Mouse (Mus musculus): ENCODE results near the gene Tacc2. TPM values are rescaled to one million over a fixed set of nuclear protein-coding genes. Genes with fewer than 3 reads are reported as not detected.
"Not testable (repeated sequence)": the region's sequence is repeated elsewhere in the genome, so short reads cannot be mapped to it uniquely, and the experiment has no call there.

Tacc2 gene
- total and polyA plus RNA-seq, 2 experiments, result 10.0 to 14.3 TPM

GRCm38 (mm10) chr7:130590081-130590828, 13.0 kb downstream of the Tacc2 start:
- no peaks in the 10 kb centered on the region for H3K36me3 ChIP-seq (ENCODE audit: control insufficient read depth, insufficient read depth, low read length)
- H3K79me2 ChIP-seq (ENCODE audit: control insufficient read depth, insufficient read depth, low read length), result no peaks in the 10 kb centered on the region
- 85% methylated on average over 13 of the region's 13 CpGs for WGBS
- no peaks in the 10 kb centered on the region for H3K27me3 ChIP-seq (ENCODE audit: control insufficient read depth, insufficient read depth, low read length)
- no peak overlapping the region for H3K27ac ChIP-seq (replicated peaks; ENCODE audit: insufficient read depth, low read depth, low read length)
- TF ChIP-seq POLR2A (IDR thresholded peaks at IDR 0.05; ENCODE audit: extremely low read depth, insufficient read depth, low read length), result no peak
- TF ChIP-seq CTCF (IDR thresholded peaks at IDR 0.05; ENCODE audit: low read depth, low read length), result no peak
- no peak overlapping the region for H3K4me3 ChIP-seq (ENCODE audit: insufficient read depth, low read depth, low read length)
- H3K4me1 ChIP-seq (ENCODE audit: control insufficient read depth, insufficient read depth, low read length), result peaks cover 4% of the 10 kb centered on the region
- DNase-seq (ENCODE audit: extremely low read depth, low read depth, low spot score), result no peak
- no peak overlapping the region for H3K9ac ChIP-seq (ENCODE audit: low read depth, low read length)

DNA sequence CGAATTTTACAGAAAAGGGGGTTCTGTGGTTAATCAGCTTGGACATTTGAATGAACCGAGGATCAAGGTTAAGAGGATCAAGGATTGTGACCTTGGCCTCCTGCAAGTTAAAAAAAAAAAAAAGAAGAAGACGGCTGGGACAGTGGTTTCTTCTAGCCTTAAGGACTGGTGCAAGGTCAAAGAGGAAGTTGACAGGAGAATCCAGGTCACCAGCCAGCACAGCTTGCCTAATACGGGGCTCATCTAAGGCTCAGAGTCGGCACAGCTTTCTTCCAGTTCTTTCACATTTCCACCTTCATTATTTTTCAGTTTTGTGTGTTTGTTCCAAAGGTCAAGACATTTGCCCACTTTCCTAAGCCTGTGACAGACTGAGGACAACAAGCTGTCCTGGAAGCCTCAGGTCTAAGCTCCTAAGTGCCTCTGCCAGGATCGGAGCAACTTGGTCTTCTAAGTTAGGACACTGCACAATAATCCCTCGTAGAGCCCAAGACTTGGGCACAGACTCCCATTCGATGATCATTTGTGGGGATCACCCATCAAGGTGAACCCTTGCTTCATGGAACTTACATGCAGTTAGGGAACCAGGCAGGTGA, 13.7 kb downstream of the Tacc2 start:
- 40% methylated on average over 8 of the region's 8 CpGs for WGBS
- H3K4me3 ChIP-seq (ENCODE audit: insufficient read depth, low read depth, low read length), result no peak overlapping the region
- H3K4me1 ChIP-seq (ENCODE audit: control insufficient read depth, insufficient read depth, low read length), result peaks cover 4% of the 10 kb centered on the region
- no peak overlapping the region; the same call in 1 of the 2 replicates for H3K9ac ChIP-seq (ENCODE audit: low read depth, low read length)
- no peaks in the 10 kb centered on the region for H3K79me2 ChIP-seq (ENCODE audit: control insufficient read depth, insufficient read depth, low read length)
- no peaks in the 10 kb centered on the region for H3K27me3 ChIP-seq (ENCODE audit: control insufficient read depth, insufficient read depth, low read length)
- H3K36me3 ChIP-seq (ENCODE audit: control insufficient read depth, insufficient read depth, low read length), result no peaks in the 10 kb centered on the region
- peak; percentile 50 for DNase-seq (ENCODE audit: extremely low read depth, low read depth, low spot score)
- TF ChIP-seq POLR2A (IDR thresholded peaks at IDR 0.05; ENCODE audit: extremely low read depth, insufficient read depth, low read length) (no peak), CTCF (IDR thresholded peaks at IDR 0.05; ENCODE audit: low read depth, low read length) (no peak)
- peak overlapping the region; percentile 81 for H3K27ac ChIP-seq (replicated peaks; ENCODE audit: insufficient read depth, low read depth, low read length)

GRCm38 (mm10) chr7:130592975-130593374, 15.7 kb downstream of the Tacc2 start:
- not testable (repeated sequence) for H3K4me3 ChIP-seq (ENCODE audit: insufficient read depth, low read depth, low read length); H3K36me3 ChIP-seq (ENCODE audit: control insufficient read depth, insufficient read depth, low read length); H3K27me3 ChIP-seq (ENCODE audit: control insufficient read depth, insufficient read depth, low read length); H3K79me2 ChIP-seq (ENCODE audit: control insufficient read depth, insufficient read depth, low read length); H3K27ac ChIP-seq (replicated peaks; ENCODE audit: insufficient read depth, low read depth, low read length); H3K4me1 ChIP-seq (ENCODE audit: control insufficient read depth, insufficient read depth, low read length); H3K9ac ChIP-seq (ENCODE audit: low read depth, low read length); DNase-seq (ENCODE audit: extremely low read depth, low read depth, low spot score)
- WGBS, result no CpG with 5 or more reads among the region's 11 CpGs

- 36% methylated on average over 9 of the region's 11 CpGs for WGBS
- not testable (repeated sequence) for H3K36me3 ChIP-seq (ENCODE audit: control insufficient read depth, insufficient read depth, low read length); H3K4me1 ChIP-seq (ENCODE audit: control insufficient read depth, insufficient read depth, low read length); H3K27me3 ChIP-seq (ENCODE audit: control insufficient read depth, insufficient read depth, low read length); H3K9ac ChIP-seq (ENCODE audit: low read depth, low read length); H3K4me3 ChIP-seq (ENCODE audit: insufficient read depth, low read depth, low read length)
- peaks cover 15% of the 10 kb centered on the region; the same call in 1 of the 2 replicates for H3K79me2 ChIP-seq (ENCODE audit: control insufficient read depth, insufficient read depth, low read length)
- H3K27ac ChIP-seq (replicated peaks; ENCODE audit: insufficient read depth, low read depth, low read length), result peak overlapping the region; percentile 50; the same call in 1 of the 2 replicates
- peak; percentile 54 for DNase-seq (ENCODE audit: extremely low read depth, low read depth, low spot score)
Observed at GRCm38 (mm10) chr7:130593375-130594239, 16.4 kb downstream of the Tacc2 start.

DNA sequence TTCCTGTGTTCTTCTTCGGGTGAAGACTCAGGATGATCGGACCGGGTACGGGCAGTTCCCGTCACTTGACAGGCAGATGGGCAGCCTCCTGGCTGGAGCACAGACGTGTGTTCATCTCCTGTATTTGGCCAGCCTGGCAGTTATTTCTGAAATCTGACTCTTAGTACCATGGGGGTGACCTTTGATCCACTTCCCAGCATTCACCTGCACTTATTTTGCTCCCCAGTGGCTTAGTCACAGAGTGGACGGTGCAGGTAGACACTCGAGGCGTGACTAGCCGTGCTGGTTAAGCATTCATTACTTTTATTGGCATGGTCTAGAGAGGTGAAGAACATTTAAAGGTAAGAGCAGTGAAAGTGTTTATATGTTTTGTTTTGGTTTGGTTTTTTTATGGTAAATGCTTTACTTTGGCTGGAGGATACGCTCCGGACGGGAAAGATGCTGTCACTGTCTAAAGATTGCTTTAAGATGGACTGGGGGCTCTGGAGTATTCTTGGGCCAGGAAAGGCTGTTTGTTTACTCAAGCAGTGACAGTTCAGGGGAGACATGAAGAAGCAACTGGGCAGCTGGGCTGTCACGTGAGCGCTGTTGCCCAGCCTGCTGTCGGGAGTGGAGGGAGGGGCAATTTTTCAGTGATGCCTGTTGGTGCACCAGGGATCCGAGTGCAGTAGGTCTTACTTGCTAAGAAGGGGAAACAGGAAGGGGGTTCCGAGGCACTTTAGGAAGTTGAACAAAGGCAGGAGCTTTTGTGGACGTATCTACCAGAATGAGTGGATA, 19.0 kb downstream of the Tacc2 start:
- H3K4me3 ChIP-seq (ENCODE audit: insufficient read depth, low read depth, low read length), result peak overlapping the region; percentile 14
- peaks cover 26% of the 10 kb centered on the region; the same call in 1 of the 2 replicates for H3K79me2 ChIP-seq (ENCODE audit: control insufficient read depth, insufficient read depth, low read length)
- peak overlapping the region; percentile 41 for H3K27ac ChIP-seq (replicated peaks; ENCODE audit: insufficient read depth, low read depth, low read length)
- 0 out of 2 replicates have a peak overlapping the region, but pooled peaks have one; percentile 21 for H3K9ac ChIP-seq (ENCODE audit: low read depth, low read length)
- not testable (repeated sequence) for H3K36me3 ChIP-seq (ENCODE audit: control insufficient read depth, insufficient read depth, low read length); H3K4me1 ChIP-seq (ENCODE audit: control insufficient read depth, insufficient read depth, low read length); H3K27me3 ChIP-seq (ENCODE audit: control insufficient read depth, insufficient read depth, low read length)
- DNase-seq (ENCODE audit: extremely low read depth, low read depth, low spot score), result peak; percentile 79
- 16% methylated on average over 9 of the region's 19 CpGs for WGBS

All from liver, adult 2 months (tissue).